Mouse (Mus musculus): ENCODE results near the gene Eif2b2. TPM values are rescaled to one million over a fixed set of nuclear protein-coding genes. Genes with fewer than 3 reads are reported as not detected.

Gene Eif2b2
- polyA plus RNA-seq, 1 experiment from 2014 or later, result 105 TPM

DNA sequence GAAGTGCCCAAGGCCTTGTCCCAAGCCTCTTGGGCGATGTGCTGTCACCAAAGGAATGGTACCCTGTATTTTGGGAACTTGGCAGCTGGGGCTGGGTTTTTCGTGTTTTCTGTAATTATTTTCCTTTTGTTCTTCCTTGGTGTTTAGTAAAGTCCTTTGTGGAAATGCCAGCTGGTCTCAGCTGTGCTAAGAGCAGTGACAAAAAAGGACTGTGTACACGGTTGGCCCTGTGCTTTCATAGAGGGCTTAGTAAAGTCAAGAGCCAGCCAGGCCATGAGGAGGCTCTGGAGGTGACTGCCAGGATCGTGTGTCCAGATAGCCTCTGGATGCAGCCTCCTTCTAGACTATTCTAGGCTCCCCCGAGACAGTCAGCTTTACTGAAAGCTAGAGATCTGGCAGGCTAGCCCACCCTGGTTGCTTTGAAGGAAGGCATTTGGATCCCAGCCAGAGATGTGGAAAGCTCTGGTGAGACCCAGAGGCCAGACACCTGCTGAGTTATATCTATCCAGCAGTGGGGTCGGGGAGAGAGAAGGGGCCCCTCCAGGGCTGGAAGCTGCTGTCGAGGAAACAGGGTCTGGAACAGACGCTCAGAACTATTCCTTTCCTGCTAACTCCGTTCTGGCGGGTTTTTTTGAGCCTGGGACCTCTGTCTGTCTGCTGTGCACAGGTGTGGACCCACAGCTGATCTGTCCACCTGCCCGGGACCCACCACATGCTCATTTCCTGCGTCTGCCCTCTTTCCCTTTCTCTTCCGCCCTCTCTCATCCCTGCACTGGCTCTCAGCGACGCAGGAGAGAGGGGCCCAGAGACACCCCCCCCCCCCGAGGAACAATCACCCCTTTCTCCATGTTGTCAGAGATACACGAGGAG, 37.6 kb upstream of the Eif2b2 start:
- H3K9me3 ChIP-seq (replicated peaks), result no peaks in the 10 kb centered on the region
- no peak overlapping the region for H3K27ac ChIP-seq
- 0 out of 2 replicates have a peak overlapping the region, but pooled peaks have one; percentile 6 for H3K9ac ChIP-seq
- WGBS, result 30% methylated on average over 15 of the region's 17 CpGs
- peaks cover 41% of the 10 kb centered on the region for H3K4me1 ChIP-seq
- H3K36me3 ChIP-seq, result no peaks in the 10 kb centered on the region
- ATAC-seq (replicated peaks; ENCODE audit: low FRiP score), result no peak; the same call in 1 of the 2 replicates
- H3K4me3 ChIP-seq (replicated peaks), result no peak overlapping the region
- H3K27me3 ChIP-seq, result peaks cover 32% of the 10 kb centered on the region
- H3K4me2 ChIP-seq, result peak overlapping the region; percentile 18

DNA sequence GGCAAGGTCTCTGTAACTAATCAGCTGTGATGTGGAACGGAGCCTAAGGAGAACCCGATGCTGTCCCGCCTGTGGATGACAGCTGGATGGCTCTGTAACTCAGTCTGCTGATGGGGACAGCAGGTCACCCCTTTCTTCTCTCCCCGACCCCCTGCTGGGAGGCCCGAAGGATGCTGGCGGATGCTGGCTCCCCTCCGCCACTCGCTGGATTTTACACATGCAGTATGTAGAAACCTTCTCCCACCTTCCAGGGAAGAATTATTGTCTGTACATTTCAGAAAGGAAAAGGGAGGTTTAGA, 37.0 kb upstream of the Eif2b2 start:
- 6% methylated on average over 8 of the region's 8 CpGs for WGBS
- no peak; the same call in 1 of the 2 replicates for ATAC-seq (replicated peaks; ENCODE audit: low FRiP score)

DNA sequence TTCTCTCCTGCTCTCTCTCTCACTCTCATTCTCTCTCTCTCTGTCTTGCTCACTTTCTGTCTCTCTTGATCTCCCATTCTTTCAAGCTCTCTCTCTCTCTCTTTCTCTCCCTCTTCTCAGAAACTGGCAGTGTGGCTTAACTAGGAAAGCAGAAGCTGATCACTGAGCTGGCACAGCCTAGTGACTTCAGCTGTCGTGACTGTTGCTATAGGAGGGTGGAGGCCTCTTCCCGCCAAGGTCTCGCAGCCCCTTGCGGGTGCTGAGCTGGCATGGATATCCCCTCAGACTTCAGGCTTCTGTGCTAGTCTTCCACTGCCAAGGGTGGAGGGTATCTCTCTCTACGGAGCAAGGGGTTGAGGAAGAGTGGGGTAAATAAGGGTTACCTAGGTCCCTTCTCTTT, 36.4 kb upstream of the Eif2b2 start:
- no peak for ATAC-seq (replicated peaks; ENCODE audit: low FRiP score)
- H3K9ac ChIP-seq, result no peak overlapping the region
- peaks cover 29% of the 10 kb centered on the region for H3K4me1 ChIP-seq
- no peak overlapping the region for H3K27ac ChIP-seq
- 61% methylated on average over 5 of the region's 5 CpGs for WGBS
- H3K36me3 ChIP-seq, result no peaks in the 10 kb centered on the region
- no peaks in the 10 kb centered on the region for H3K9me3 ChIP-seq (replicated peaks)
- no peak overlapping the region for H3K4me2 ChIP-seq
- H3K27me3 ChIP-seq, result peaks cover 26% of the 10 kb centered on the region; the same call in 1 of the 2 replicates
- H3K4me3 ChIP-seq (replicated peaks), result no peak overlapping the region

More for the DNA sequence above, 37.0 kb upstream of the Eif2b2 start:
- H3K9me3 ChIP-seq (replicated peaks), result no peaks in the 10 kb centered on the region
- H3K27ac ChIP-seq, result no peak overlapping the region
- no peaks in the 10 kb centered on the region for H3K36me3 ChIP-seq
- H3K27me3 ChIP-seq, result peaks cover 31% of the 10 kb centered on the region
- H3K4me1 ChIP-seq, result peaks cover 35% of the 10 kb centered on the region
- 0 out of 2 replicates have a peak overlapping the region, but pooled peaks have one; percentile 6 for H3K9ac ChIP-seq
- no peak overlapping the region for H3K4me3 ChIP-seq (replicated peaks)
- H3K4me2 ChIP-seq, result peak overlapping the region; percentile 18

DNA sequence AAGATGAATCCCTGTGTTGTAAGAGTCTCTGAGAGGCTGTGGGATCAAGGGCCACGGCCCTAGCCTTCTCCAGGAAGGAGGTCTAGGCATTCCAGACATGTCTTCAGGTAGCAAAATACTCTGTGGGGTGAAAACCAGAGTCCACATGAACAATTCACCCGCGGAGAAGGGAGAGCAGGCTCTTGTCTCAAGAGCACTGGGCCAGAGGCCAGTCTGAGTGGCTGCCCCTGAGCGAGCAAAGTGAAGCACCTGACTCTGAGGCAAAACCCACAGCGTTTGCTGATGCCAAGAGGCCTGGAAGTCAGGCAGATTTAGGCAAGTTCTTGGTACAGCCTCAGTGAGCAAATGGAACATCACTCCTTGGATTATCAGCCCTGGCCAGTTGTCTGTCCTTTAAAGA, 35.2 kb upstream of the Eif2b2 start:
- H3K4me3 ChIP-seq (replicated peaks), result no peak overlapping the region
- no peak overlapping the region for H3K4me2 ChIP-seq
- H3K9ac ChIP-seq, result no peak overlapping the region
- WGBS, result 53% methylated on average over 5 of the region's 5 CpGs
- no peak for ATAC-seq (replicated peaks; ENCODE audit: low FRiP score)
- H3K4me1 ChIP-seq, result peaks cover 21% of the 10 kb centered on the region
- no peaks in the 10 kb centered on the region for H3K9me3 ChIP-seq (replicated peaks)
- H3K27ac ChIP-seq, result no peak overlapping the region
- no peaks in the 10 kb centered on the region for H3K36me3 ChIP-seq
- peaks cover 20% of the 10 kb centered on the region; the same call in 1 of the 2 replicates for H3K27me3 ChIP-seq

DNA sequence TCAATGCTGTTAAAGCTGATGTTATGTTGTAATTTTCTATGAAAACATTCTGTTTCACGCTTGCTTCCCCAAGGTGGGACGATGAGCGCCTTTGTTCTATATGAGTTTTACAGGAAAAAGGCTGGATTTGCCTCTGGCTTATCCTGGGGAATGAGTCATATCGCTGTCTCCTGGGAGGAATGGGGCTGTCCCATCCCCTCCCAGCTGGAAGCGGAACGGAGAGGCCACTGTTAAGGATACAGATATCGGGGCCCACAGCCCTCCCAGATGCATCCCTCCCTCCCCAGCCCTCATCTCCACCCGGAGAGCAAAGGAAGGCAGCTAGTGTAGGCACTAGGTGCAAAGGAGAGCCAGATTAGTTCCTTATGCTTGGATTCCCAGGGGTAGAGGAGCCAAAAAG, 33.5 kb upstream of the Eif2b2 start:
- no peak for ATAC-seq (replicated peaks; ENCODE audit: low FRiP score)
- H3K27ac ChIP-seq, result no peak overlapping the region
- H3K36me3 ChIP-seq, result no peaks in the 10 kb centered on the region
- no peak overlapping the region for H3K4me2 ChIP-seq
- H3K4me3 ChIP-seq (replicated peaks), result no peak overlapping the region
- peaks cover 21% of the 10 kb centered on the region for H3K4me1 ChIP-seq
- H3K9ac ChIP-seq, result no peak overlapping the region
- WGBS, result 65% methylated on average over 8 of the region's 8 CpGs
- H3K9me3 ChIP-seq (replicated peaks), result no peaks in the 10 kb centered on the region
- H3K27me3 ChIP-seq, result peaks cover 15% of the 10 kb centered on the region; the same call in 1 of the 2 replicates

DNA sequence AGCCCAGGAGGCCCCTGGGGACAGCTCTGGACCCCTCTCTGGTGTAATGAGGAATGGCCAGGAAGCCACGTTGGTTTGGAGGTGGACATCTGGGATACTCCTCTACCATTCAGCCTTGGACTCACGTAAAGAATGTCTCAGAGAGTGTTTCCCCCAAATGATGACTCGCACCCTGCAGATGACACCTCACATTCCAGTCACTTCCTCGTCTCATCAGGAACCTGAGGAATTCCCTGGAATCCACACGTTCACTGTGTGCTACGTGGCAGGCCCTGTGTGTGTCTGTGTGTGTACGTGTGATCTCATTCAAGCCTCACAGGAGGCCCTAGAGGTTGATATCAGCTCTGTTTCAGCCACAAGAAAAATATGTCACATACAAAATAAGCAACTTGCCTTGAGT, 32.9 kb upstream of the Eif2b2 start:
- Histone ChIP-seq H3K27me3 (peaks cover 14% of the 10 kb centered on the region; the same call in 1 of the 2 replicates), H3K27ac (no peak overlapping the region), H3K36me3 (no peaks in the 10 kb centered on the region), H3K4me1 (peaks cover 17% of the 10 kb centered on the region), H3K4me2 (no peak overlapping the region), H3K9ac (no peak overlapping the region), H3K4me3 (replicated peaks) (no peak overlapping the region), H3K9me3 (replicated peaks) (no peaks in the 10 kb centered on the region)
- WGBS, result 66% methylated on average over 7 of the region's 7 CpGs
- no peak for ATAC-seq (replicated peaks; ENCODE audit: low FRiP score)

DNA sequence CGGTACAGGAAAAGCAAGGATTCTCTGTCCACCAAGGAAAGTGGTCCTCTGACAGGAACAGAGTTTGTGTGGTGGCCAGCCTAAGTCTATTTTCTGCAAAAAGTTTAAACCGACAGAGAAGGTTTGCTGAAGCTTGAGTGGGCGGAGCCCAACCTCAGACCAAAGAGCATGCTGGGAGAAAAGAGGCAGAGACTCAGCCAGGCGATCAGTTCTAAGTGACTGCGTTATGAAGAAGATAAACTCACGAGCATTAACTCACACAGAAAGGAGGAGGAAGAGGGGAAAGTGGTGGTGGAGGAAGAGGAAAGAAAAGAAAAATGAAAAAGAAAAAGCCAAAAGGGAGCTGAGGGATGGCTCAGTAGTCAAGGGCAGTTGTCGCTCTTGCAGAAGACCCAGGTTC, 29.0 kb upstream of the Eif2b2 start:
- no peak overlapping the region for H3K9ac ChIP-seq
- H3K27ac ChIP-seq, result no peak overlapping the region
- no peak overlapping the region for H3K4me3 ChIP-seq (replicated peaks)
- H3K9me3 ChIP-seq (replicated peaks), result no peaks in the 10 kb centered on the region
- no peaks in the 10 kb centered on the region for H3K27me3 ChIP-seq
- H3K36me3 ChIP-seq, result no peaks in the 10 kb centered on the region
- 83% methylated on average over 7 of the region's 7 CpGs for WGBS
- peaks cover 25% of the 10 kb centered on the region for H3K4me1 ChIP-seq
- H3K4me2 ChIP-seq, result no peak overlapping the region
- ATAC-seq (replicated peaks; ENCODE audit: low FRiP score), result no peak

DNA sequence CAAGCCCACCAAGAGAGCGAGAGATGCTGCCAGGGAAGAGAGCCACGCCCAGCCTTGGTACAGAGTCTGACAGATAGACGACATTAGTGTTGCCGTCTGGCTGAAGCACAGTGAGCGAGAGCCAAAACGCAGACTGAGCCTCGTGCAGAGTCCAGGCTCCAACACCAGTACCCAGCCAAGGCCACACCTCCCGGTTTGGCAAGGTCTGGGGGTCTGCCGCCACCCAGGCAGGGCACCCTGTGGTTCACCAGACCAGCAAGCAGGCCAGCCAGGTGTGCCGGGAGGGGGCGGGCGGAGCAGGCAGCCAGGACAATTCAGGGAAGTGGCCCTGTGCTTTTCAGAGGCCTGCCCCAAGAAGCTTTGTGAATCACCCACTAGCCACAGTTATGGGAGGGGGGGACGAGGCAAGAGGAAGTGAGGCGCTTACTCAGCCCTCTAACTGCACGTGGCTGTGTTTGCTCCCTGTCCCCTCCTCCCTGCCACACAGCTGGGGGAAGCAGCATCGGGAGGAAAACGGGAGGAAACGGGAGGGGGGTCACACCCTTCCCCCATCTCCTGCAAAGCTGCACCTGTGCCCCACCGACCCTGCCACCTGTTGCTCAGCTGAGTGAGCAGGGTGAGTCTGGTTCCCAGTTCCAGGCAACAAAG, 26.7 kb upstream of the Eif2b2 start:
- peak overlapping the region; percentile 12; the same call in 1 of the 2 replicates for H3K4me2 ChIP-seq
- 0 out of 2 replicates have a peak overlapping the region, but pooled peaks have one; percentile 7 for H3K9ac ChIP-seq
- no peaks in the 10 kb centered on the region for H3K9me3 ChIP-seq (replicated peaks)
- whole genome bisulfite sequencing, result 22% methylated on average over 19 of the region's 19 CpGs
- no peaks in the 10 kb centered on the region for H3K27me3 ChIP-seq
- no peaks in the 10 kb centered on the region for H3K36me3 ChIP-seq
- peaks cover 43% of the 10 kb centered on the region for H3K4me1 ChIP-seq
- peak overlapping the region; percentile 2; the same call in 1 of the 2 replicates for H3K27ac ChIP-seq
- no peak overlapping the region for H3K4me3 ChIP-seq (replicated peaks)
- peak; percentile 58 for ATAC-seq (replicated peaks; ENCODE audit: low FRiP score)

DNA sequence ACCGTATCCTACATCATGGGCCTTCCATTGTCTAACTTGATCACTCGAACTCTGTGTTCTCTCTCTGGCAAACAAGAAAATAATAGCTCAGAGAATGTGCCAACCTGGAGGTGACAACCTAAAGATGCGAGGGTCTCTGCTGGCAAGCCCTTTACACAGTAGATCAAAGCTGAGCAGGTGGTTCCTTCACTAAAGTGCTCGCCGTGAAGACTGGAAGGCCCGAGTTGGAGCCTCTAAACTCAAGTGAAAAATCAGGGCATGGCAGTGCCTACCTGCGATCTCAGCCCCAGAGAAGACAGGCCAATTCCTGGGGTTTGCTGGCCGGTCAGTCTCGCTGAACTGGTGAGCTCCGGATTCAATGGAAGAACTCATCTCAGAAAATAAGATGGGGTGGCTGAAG, 26.1 kb upstream of the Eif2b2 start:
- Histone ChIP-seq H3K9me3 (replicated peaks) (no peaks in the 10 kb centered on the region), H3K36me3 (no peaks in the 10 kb centered on the region), H3K4me1 (peaks cover 49% of the 10 kb centered on the region), H3K27me3 (no peaks in the 10 kb centered on the region), H3K4me2 (no peak overlapping the region), H3K27ac (peak overlapping the region; percentile 2; the same call in 1 of the 2 replicates), H3K9ac (no peak overlapping the region), H3K4me3 (replicated peaks) (no peak overlapping the region)
- ATAC-seq (replicated peaks; ENCODE audit: low FRiP score), result no peak
- 83% methylated on average over 10 of the region's 10 CpGs for WGBS

DNA sequence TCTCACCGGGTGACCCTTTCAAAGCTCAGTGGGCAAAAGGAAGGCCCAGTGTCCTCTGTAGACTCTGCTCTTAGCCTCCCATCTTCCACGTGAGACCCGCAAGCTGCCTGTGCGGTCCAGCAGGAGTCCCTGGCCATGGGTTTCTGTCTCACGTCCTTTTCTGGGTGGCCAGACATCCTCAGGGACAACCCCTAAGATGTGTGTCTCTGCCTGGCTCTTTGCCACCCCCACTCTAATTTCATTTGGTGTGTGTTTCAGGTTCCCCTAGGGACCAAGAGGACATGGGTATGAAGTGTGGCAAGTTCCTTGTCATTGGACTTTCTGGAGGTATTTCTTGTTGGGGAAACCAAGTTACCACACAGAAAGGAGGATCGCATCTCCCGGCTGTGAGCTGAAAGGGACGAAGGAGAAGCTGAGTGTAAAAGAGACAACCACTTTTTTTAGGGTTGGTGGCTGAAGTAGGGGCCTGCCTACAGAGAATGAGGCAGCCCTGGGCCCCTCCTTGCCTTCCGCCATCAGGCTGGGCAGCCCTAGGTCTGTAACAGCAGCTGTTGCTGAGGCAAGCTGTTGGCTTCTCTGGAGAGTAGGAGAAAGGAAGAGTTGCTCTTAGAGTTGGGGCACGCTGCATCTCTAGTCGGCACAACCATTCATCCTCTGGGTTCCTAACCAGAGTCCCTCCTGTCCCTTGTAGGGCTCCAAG, 25.2 kb upstream of the Eif2b2 start:
- peaks cover 51% of the 10 kb centered on the region for H3K4me1 ChIP-seq
- H3K4me2 ChIP-seq, result no peak overlapping the region
- H3K4me3 ChIP-seq (replicated peaks), result no peak overlapping the region
- H3K9me3 ChIP-seq (replicated peaks), result no peaks in the 10 kb centered on the region
- no peaks in the 10 kb centered on the region for H3K27me3 ChIP-seq
- WGBS, result 85% methylated on average over 11 of the region's 11 CpGs
- H3K9ac ChIP-seq, result no peak overlapping the region
- no peak for ATAC-seq (replicated peaks; ENCODE audit: low FRiP score)
- H3K36me3 ChIP-seq, result no peaks in the 10 kb centered on the region
- peak overlapping the region; percentile 28; the same call in 1 of the 2 replicates for H3K27ac ChIP-seq

DNA sequence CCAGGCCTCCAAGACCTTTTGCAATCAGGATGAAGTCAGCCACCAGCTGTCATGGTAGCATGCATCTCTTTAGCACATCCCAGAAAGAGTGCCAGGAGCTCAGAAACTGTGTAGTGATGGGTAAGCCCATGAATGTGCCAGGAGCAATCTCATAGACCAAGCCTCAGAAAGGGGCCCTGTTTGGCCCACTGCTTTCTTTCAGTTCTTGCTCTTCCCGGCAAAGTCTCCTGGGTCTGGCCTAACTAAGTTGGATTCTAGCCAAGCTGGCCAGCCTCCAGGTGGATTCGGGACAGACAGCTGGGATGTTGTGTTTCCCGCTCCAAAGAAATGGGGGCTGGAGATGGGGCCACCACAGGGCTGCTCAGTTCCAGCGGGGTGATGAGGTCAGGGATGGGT, 24.7 kb upstream of the Eif2b2 start:
- WGBS, result 37% methylated on average over 4 of the region's 4 CpGs
- Histone ChIP-seq H3K27ac (peak overlapping the region; percentile 28; the same call in 1 of the 2 replicates), H3K4me2 (no peak overlapping the region), H3K9ac (no peak overlapping the region), H3K4me1 (peaks cover 51% of the 10 kb centered on the region), H3K36me3 (no peaks in the 10 kb centered on the region), H3K9me3 (replicated peaks) (no peaks in the 10 kb centered on the region), H3K4me3 (replicated peaks) (no peak overlapping the region), H3K27me3 (no peaks in the 10 kb centered on the region)
- ATAC-seq (replicated peaks; ENCODE audit: low FRiP score), result no peak

DNA sequence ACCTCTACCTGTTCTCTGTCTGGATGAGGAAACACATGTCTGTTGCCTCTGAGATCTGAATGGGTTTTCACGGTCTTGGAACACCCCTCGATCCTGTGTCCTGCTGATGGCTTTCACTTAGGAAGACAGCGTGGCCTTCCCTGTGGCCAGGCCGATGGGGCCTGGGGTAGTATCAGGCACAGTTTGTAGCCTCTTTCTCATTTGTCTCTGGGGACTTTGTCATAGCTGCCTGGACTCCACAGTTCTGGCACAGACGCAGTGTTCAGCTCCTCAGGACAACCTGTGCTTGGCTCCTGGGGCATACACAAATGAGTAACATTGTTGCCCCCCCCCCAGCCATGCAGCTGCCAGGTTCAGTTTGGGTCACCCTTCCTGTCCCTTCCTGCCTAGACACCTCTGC, 24.2 kb upstream of the Eif2b2 start:
- 76% methylated on average over 5 of the region's 5 CpGs for WGBS
- no peak overlapping the region for H3K4me2 ChIP-seq
- H3K9me3 ChIP-seq (replicated peaks), result no peaks in the 10 kb centered on the region
- no peak for ATAC-seq (replicated peaks; ENCODE audit: low FRiP score)
- no peak overlapping the region for H3K9ac ChIP-seq
- H3K4me1 ChIP-seq, result peaks cover 51% of the 10 kb centered on the region
- no peak overlapping the region for H3K4me3 ChIP-seq (replicated peaks)
- H3K27ac ChIP-seq, result peak overlapping the region; percentile 28; the same call in 1 of the 2 replicates
- no peaks in the 10 kb centered on the region for H3K36me3 ChIP-seq
- no peaks in the 10 kb centered on the region for H3K27me3 ChIP-seq

Measured in kidney, embryonic 15.5 days (tissue).